Mouse (Mus musculus): ENCODE measurements around the gene Mkrn1. TPM values are rescaled to one million over a fixed set of nuclear protein-coding genes. Genes with fewer than 3 reads are reported as not detected.
"Not testable (repeated sequence)": the region's sequence is repeated elsewhere in the genome, so short reads cannot be mapped to it uniquely, and the experiment has no call there.

The Mkrn1 gene
- polyA plus RNA-seq, 1 experiment from 2014 or later = 175 TPM

DNA sequence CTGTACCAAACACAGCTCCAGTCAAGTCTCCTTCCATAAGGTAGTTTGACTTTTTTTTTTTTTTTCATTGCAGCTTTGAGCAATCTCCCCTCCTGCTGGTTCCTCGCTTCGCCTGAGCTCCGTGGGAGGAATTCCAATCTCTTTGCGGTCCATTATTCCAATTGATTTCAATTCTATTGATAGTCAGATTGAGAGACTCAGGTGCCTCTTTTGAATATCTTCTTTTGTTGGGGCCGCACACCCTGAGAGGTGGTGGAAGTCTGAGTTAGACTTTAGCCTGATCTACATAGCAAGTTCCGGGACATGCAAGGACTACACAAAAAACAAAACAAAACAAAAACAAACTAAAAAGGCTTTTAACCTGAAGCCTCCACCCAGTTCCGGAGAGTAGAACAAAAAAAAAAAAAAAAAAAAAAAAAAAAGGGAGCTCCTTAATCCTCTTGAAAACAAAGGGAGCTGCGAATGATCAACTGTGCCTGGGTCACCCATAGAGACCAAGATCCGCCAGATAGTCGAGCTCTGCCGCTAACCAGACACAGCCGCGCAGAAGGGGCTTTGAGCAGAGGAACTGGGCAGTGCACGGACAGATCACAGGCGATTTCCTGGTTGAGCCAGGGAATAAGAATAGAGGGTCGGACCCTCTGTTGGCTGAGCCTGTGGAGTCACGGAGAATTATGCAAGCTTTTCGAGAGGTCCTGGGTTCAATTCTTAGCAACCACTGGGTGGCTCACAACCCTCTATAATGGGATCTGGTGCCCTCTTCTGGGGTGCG lies 25.7 kb upstream of the Mkrn1 start:
- peak overlapping the region; percentile 32 for H3K4me2 ChIP-seq
- no peaks in the 10 kb centered on the region for H3K9me3 ChIP-seq (replicated peaks)
- no peak overlapping the region for H3K27ac ChIP-seq
- no peaks in the 10 kb centered on the region for H3K36me3 ChIP-seq (ENCODE audit: poor library complexity, severe bottlenecking)
- ATAC-seq = no peak
- H3K4me1 ChIP-seq = no peaks in the 10 kb centered on the region
- H3K9ac ChIP-seq = no peak overlapping the region
- WGBS = 4% methylated on average over 19 of the region's 19 CpGs
- H3K4me3 ChIP-seq = no peak overlapping the region
- H3K27me3 ChIP-seq = no peaks in the 10 kb centered on the region

- Histone ChIP-seq H3K27ac (no peak overlapping the region), H3K36me3 (ENCODE audit: poor library complexity, severe bottlenecking) (no peaks in the 10 kb centered on the region), H3K9ac (no peak overlapping the region), H3K4me1 (no peaks in the 10 kb centered on the region), H3K4me3 (no peak overlapping the region), H3K9me3 (replicated peaks) (no peaks in the 10 kb centered on the region), H3K27me3 (no peaks in the 10 kb centered on the region), H3K4me2 (no peak overlapping the region)
- no peak for ATAC-seq
These were observed 22.6 kb upstream of the Mkrn1 start for GRCm38 (mm10) chr6:39442786-39443287.

GRCm38 (mm10) chr6:39440207-39440606 lies 19.9 kb upstream of the Mkrn1 start:
- Histone ChIP-seq H3K4me3 (no peak overlapping the region), H3K27ac (no peak overlapping the region), H3K9me3 (replicated peaks) (no peaks in the 10 kb centered on the region), H3K9ac (no peak overlapping the region), H3K36me3 (ENCODE audit: poor library complexity, severe bottlenecking) (no peaks in the 10 kb centered on the region), H3K27me3 (no peaks in the 10 kb centered on the region), H3K4me1 (no peaks in the 10 kb centered on the region), H3K4me2 (no peak overlapping the region)
- no peak for ATAC-seq

DNA sequence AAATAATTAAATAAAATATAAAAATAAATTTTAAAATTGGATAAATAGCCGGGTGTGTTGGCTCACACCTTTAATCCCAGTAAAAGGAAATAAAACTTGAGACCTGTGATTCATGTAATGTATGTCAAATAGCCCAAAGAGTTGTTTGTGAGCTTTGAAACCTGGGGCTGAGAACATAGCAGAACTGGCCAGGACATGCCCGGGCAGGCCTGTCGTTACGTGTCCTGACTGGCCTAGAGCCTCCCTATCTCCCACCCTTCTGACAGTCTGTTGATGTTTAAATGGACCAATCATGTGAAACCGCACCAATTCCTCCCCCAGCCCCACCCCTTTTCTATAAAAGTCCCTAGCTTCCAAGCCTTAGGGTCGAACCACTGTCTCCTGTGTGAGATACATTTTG lies 17.3 kb upstream of the Mkrn1 start:
- H3K4me3 ChIP-seq; H3K27ac ChIP-seq; H3K9ac ChIP-seq; H3K4me2 ChIP-seq; H3K4me1 ChIP-seq; H3K27me3 ChIP-seq; H3K9me3 ChIP-seq (replicated peaks); ATAC-seq; H3K36me3 ChIP-seq (ENCODE audit: poor library complexity, severe bottlenecking): not testable (repeated sequence)
- 95% methylated on average over 6 of the region's 6 CpGs for WGBS

- H3K4me3 ChIP-seq = no peak overlapping the region
- ATAC-seq = no peak
- no peak overlapping the region for H3K4me2 ChIP-seq
- no peaks in the 10 kb centered on the region for H3K27me3 ChIP-seq
- H3K9ac ChIP-seq = no peak overlapping the region
- no peaks in the 10 kb centered on the region for H3K4me1 ChIP-seq
- H3K36me3 ChIP-seq (ENCODE audit: poor library complexity, severe bottlenecking) = no peaks in the 10 kb centered on the region
- H3K9me3 ChIP-seq (replicated peaks) = no peaks in the 10 kb centered on the region
- 87% methylated on average over 5 of the region's 5 CpGs for WGBS
- no peak overlapping the region for H3K27ac ChIP-seq
These were observed 15.6 kb upstream of the Mkrn1 start for GRCm38 (mm10) chr6:39435875-39436274.

GRCm38 (mm10) chr6:39434886-39435492 lies 14.7 kb upstream of the Mkrn1 start:
- H3K36me3 ChIP-seq (ENCODE audit: poor library complexity, severe bottlenecking) = no peaks in the 10 kb centered on the region
- no peak overlapping the region for H3K4me3 ChIP-seq
- no peaks in the 10 kb centered on the region for H3K9me3 ChIP-seq (replicated peaks)
- H3K4me1 ChIP-seq = no peaks in the 10 kb centered on the region
- no peak overlapping the region for H3K4me2 ChIP-seq
- no peak overlapping the region for H3K27ac ChIP-seq
- ATAC-seq = no peak
- no peaks in the 10 kb centered on the region for H3K27me3 ChIP-seq
- 15% methylated on average over 2 of the region's 2 CpGs for WGBS
- no peak overlapping the region for H3K9ac ChIP-seq

GRCm38 (mm10) chr6:39434111-39434885 lies 14.0 kb upstream of the Mkrn1 start:
- H3K27me3 ChIP-seq = no peaks in the 10 kb centered on the region
- no peak for ATAC-seq

GRCm38 (mm10) chr6:39433701-39434100 lies 13.4 kb upstream of the Mkrn1 start:
- H3K9me3 ChIP-seq (replicated peaks) = no peaks in the 10 kb centered on the region
- H3K27ac ChIP-seq = no peak overlapping the region
- H3K4me1 ChIP-seq = no peaks in the 10 kb centered on the region
- no peaks in the 10 kb centered on the region for H3K27me3 ChIP-seq
- no peak overlapping the region for H3K9ac ChIP-seq
- H3K4me2 ChIP-seq = no peak overlapping the region
- H3K36me3 ChIP-seq (ENCODE audit: poor library complexity, severe bottlenecking) = no peaks in the 10 kb centered on the region
- no peak for ATAC-seq
- no peak overlapping the region for H3K4me3 ChIP-seq

More at GRCm38 (mm10) chr6:39434111-39434885, 14.0 kb upstream of the Mkrn1 start:
- no peaks in the 10 kb centered on the region for H3K9me3 ChIP-seq (replicated peaks)
- WGBS = 83% methylated on average over 2 of the region's 2 CpGs
- H3K27ac ChIP-seq = no peak overlapping the region
- H3K4me3 ChIP-seq = no peak overlapping the region
- no peak overlapping the region for H3K4me2 ChIP-seq
- H3K9ac ChIP-seq = no peak overlapping the region
- H3K36me3 ChIP-seq (ENCODE audit: poor library complexity, severe bottlenecking) = no peaks in the 10 kb centered on the region
- H3K4me1 ChIP-seq = no peaks in the 10 kb centered on the region

GRCm38 (mm10) chr6:39433174-39433573 lies 12.9 kb upstream of the Mkrn1 start:
- Histone ChIP-seq H3K27me3 (no peaks in the 10 kb centered on the region), H3K36me3 (ENCODE audit: poor library complexity, severe bottlenecking) (no peaks in the 10 kb centered on the region), H3K4me1 (no peaks in the 10 kb centered on the region), H3K4me3 (no peak overlapping the region), H3K4me2 (no peak overlapping the region), H3K9ac (no peak overlapping the region), H3K9me3 (replicated peaks) (no peaks in the 10 kb centered on the region), H3K27ac (no peak overlapping the region)
- WGBS = 85% methylated on average over 4 of the region's 4 CpGs
- no peak for ATAC-seq

GRCm38 (mm10) chr6:39430722-39431121 lies 10.5 kb upstream of the Mkrn1 start:
- Histone ChIP-seq H3K9me3 (replicated peaks) (no peaks in the 10 kb centered on the region), H3K36me3 (ENCODE audit: poor library complexity, severe bottlenecking) (no peaks in the 10 kb centered on the region), H3K27ac (no peak overlapping the region), H3K4me2 (no peak overlapping the region), H3K27me3 (no peaks in the 10 kb centered on the region), H3K4me3 (no peak overlapping the region), H3K9ac (no peak overlapping the region), H3K4me1 (no peaks in the 10 kb centered on the region)
- 74% methylated on average over 11 of the region's 11 CpGs for WGBS
- ATAC-seq = no peak

DNA sequence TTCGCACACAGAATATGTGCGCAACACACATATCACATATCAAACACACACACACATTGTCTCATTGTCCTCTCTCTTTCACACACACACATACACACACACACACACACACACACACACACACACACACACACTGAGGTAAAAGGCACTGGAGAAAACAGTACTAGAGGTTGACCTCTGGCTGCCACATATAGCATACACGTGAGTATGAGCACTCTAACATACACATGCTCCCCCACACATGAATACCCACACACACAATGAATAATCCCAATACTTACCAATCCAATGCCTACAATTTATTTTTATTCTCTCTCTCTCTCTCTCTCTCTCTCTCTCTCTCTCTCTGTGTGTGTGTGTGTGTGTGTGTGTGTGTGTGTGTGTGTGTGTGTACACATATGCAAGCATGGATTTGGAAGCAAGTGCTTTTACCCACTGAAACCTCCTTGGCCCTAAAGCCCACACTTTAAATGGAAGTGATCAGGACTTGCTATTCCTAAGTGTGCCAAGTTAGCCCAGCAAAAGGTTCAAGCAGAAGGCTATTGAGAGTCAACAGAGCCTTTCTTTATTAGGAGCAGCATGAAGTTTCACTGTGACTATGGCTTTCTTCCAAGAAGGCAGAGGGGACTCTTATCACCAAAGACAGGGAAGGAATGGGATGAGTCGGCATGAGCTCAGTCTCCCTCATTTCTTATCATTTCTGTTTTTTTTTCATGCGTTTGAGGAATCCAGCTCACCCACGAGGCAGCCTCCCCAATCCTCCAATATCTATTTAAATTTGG lies 8.9 kb upstream of the Mkrn1 start:
- H3K4me2 ChIP-seq = no peak overlapping the region
- no peak for ATAC-seq
- H3K9ac ChIP-seq = no peak overlapping the region
- no peaks in the 10 kb centered on the region for H3K4me1 ChIP-seq
- H3K4me3 ChIP-seq = no peak overlapping the region
- H3K27ac ChIP-seq = no peak overlapping the region
- no peaks in the 10 kb centered on the region for H3K27me3 ChIP-seq
- H3K9me3 ChIP-seq (replicated peaks) = no peaks in the 10 kb centered on the region
- WGBS = 76% methylated on average over 6 of the region's 6 CpGs
- H3K36me3 ChIP-seq (ENCODE audit: poor library complexity, severe bottlenecking) = no peaks in the 10 kb centered on the region
